In the genomic region with DNA sequence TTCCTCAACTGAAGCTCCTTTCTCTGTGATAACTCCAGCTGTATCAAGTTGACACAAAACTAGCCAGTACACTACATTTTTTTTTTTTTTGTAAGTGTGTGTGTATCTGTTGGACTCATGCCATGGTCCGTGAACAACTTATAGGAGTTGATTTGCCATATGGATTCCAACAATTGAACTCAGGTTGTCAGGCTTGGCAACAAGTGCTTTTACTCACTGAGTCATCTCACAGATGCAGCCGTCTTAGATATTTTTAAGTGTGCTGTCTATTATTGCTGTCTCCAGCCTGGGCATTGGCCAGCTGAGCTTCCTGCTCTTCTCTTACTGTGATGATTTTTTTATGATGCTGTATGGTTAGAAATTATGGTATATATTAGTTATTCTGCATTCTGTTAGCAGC, we compare ENCODE assay signal across 26 mouse cellular contexts.
"Had no signal": no experiment of that assay in that cellular context is flagged by ENCODE, and none has a peak within 500 bp of the region (broad histone marks: within the 10 kb centered on the region; RNA-seq: fewer than 3 reads in every experiment).

No protein-coding gene starts in this region.

- H3K27ac ChIP-seq: gastrocnemius, adult 2 months; heart, adult 2 months; hindbrain, embryonic 10.5 days; hindbrain, embryonic 12.5 days; hindbrain, embryonic 14.5 days; intestine, embryonic 15.5 days; layer of hippocampus, adult 2 months; left cerebral cortex, adult 2 months; limb, embryonic 10.5 days; limb, embryonic 12.5 days; liver, embryonic 12.5 days; liver, embryonic 14.5 days had no signal

- ATAC-seq: hindbrain, embryonic 16.5 days; inflammation-experienced regulatory T-cells, adult 6 months; intestine, embryonic 15.5 days; intestine, postnatal 0 days; liver, embryonic 12.5 days had no signal

- H3K36me3 ChIP-seq: hindbrain, embryonic 12.5 days; intestine, embryonic 15.5 days had no signal

- DNase-seq: gastrocnemius, adult 2 months; gastrocnemius, postnatal 10 days; gastrocnemius, postnatal 25 days; heart, adult 2 months; heart, postnatal 10 days; heart, postnatal 4 days; kidney, adult 18-20 months; kidney, adult 8-10 months; kidney, postnatal 10 days; kidney, postnatal 25 days; kidney, postnatal 4 days; layer of hippocampus, postnatal 36 days had no signal

- H3K9me3 ChIP-seq: heart, embryonic 12.5 days; hindbrain, embryonic 10.5 days; hindbrain, embryonic 12.5 days; intestine, embryonic 15.5 days; limb, embryonic 10.5 days; limb, embryonic 12.5 days; liver, embryonic 12.5 days had no signal

- H3K9ac ChIP-seq: heart, embryonic 12.5 days; hindbrain, embryonic 12.5 days; hindbrain, embryonic 14.5 days; intestine, embryonic 15.5 days; limb, embryonic 12.5 days; liver, embryonic 12.5 days; liver, embryonic 14.5 days had no signal

- H3K27me3 ChIP-seq: heart, embryonic 12.5 days; hindbrain, embryonic 12.5 days; intestine, embryonic 15.5 days; limb, embryonic 12.5 days; liver, embryonic 12.5 days had no signal

- H3K4me1 ChIP-seq: limb, embryonic 10.5 days; limb, embryonic 12.5 days had no signal

- H3K4me3 ChIP-seq: gastrocnemius, adult 2 months; heart, adult 2 months; heart, embryonic 12.5 days; hindbrain, embryonic 10.5 days; hindbrain, embryonic 12.5 days; intestine, embryonic 15.5 days; layer of hippocampus, adult 2 months; left cerebral cortex, adult 2 months; limb, embryonic 10.5 days; limb, embryonic 12.5 days; liver, embryonic 12.5 days had no signal

- H3K4me2 ChIP-seq: heart, embryonic 12.5 days; hindbrain, embryonic 12.5 days; hindbrain, embryonic 14.5 days; intestine, embryonic 15.5 days; limb, embryonic 12.5 days; liver, embryonic 12.5 days had no signal
